Mouse (Mus musculus) adrenal gland, adult (tissue): ENCODE measurements at regions not wholly inside any gene's neighbourhood (a gene's known extent, or its start where the extent isn't known, plus 50 kb on each side); places are given as distances from the start of the nearest gene placed in this dataset.

Source experiments
- DNase-seq, 2 experiments: peaks; one replicate each; pipeline ENCODE4 v3.0.0; 2022 to 2023; ENCODE audit warnings: low spot score in 1 of 2; ENCODE audit not compliant: inconsistent age in 2 of 2

GRCm38 (mm10) chr2:159019921-159020534 is 225.4 kb downstream of the Dhx35 start:
- DNase-seq: no peak

- no peak for DNase-seq
Measured at GRCm38 (mm10) chr2:159032147-159032546, 237.5 kb downstream of the Dhx35 start.

- no peak for DNase-seq
Measured at GRCm38 (mm10) chr2:159039916-159040315, 245.3 kb downstream of the Dhx35 start.

- peak in 1 of 2 experiments; percentile 28 for DNase-seq
Measured at GRCm38 (mm10) chr2:159053534-159053933, 258.9 kb downstream of the Dhx35 start.

- DNase-seq: peak; percentile 85 to 95
Measured at GRCm38 (mm10) chr2:159053936-159054335, 259.3 kb downstream of the Dhx35 start.

GRCm38 (mm10) chr2:159054451-159054850 is 259.8 kb downstream of the Dhx35 start:
- peak; percentile 78 to 87 for DNase-seq

- DNase-seq: peak in 1 of 2 experiments; percentile 13
Measured at GRCm38 (mm10) chr2:159055780-159056179, 261.2 kb downstream of the Dhx35 start.

- peak in 1 of 2 experiments; percentile 42 for DNase-seq
Measured at GRCm38 (mm10) chr2:159056960-159057359, 262.4 kb downstream of the Dhx35 start.

- DNase-seq: peak; percentile 91 to 93
Measured at GRCm38 (mm10) chr2:159057506-159057905, 262.9 kb downstream of the Dhx35 start.

GRCm38 (mm10) chr2:159062266-159062665 is 267.7 kb downstream of the Dhx35 start:
- DNase-seq: peak; percentile 47 to 77

- no peak for DNase-seq
Measured at GRCm38 (mm10) chr2:159062666-159063065, 268.1 kb downstream of the Dhx35 start.

GRCm38 (mm10) chr2:159064403-159064970 is 269.9 kb downstream of the Dhx35 start:
- DNase-seq: no peak

- DNase-seq: no peak
Measured at GRCm38 (mm10) chr2:159067506-159067905, 272.9 kb downstream of the Dhx35 start.

- no peak for DNase-seq
Measured at GRCm38 (mm10) chr2:159068303-159069020, 273.9 kb downstream of the Dhx35 start.

GRCm38 (mm10) chr2:159069180-159069579 is 274.6 kb downstream of the Dhx35 start:
- DNase-seq: peak in 1 of 2 experiments; percentile 41

- no peak for DNase-seq
Measured at GRCm38 (mm10) chr2:159072997-159073690, 278.5 kb downstream of the Dhx35 start.

- no peak for DNase-seq
Measured at GRCm38 (mm10) chr2:159079836-159080235, 285.2 kb downstream of the Dhx35 start.

- no peak for DNase-seq
Measured at GRCm38 (mm10) chr2:159080784-159081544, 286.4 kb downstream of the Dhx35 start.

GRCm38 (mm10) chr2:159086836-159087235 is 292.2 kb downstream of the Dhx35 start:
- DNase-seq: no peak

- peak; percentile 77 to 88 for DNase-seq
Measured at GRCm38 (mm10) chr2:159088196-159088595, 293.6 kb downstream of the Dhx35 start.

GRCm38 (mm10) chr2:159096667-159097066 is 302.1 kb downstream of the Dhx35 start:
- peak in 1 of 2 experiments; percentile 53 for DNase-seq
